Mouse (Mus musculus) thymus, postnatal 4 days (tissue): ENCODE measurements around the gene Slc46a2.

ENCODE experiments used
- DNase-seq: peaks from one replicate; pipeline ENCODE4 v3.0.0; 2021

The Slc46a2 gene

GRCm38 (mm10) chr4:59914608-59915403 lies at the start of gene Slc46a2:
TSS of gene Slc46a2 (minus strand) at chr4:59915056.
- no peak for DNase-seq

DNA sequence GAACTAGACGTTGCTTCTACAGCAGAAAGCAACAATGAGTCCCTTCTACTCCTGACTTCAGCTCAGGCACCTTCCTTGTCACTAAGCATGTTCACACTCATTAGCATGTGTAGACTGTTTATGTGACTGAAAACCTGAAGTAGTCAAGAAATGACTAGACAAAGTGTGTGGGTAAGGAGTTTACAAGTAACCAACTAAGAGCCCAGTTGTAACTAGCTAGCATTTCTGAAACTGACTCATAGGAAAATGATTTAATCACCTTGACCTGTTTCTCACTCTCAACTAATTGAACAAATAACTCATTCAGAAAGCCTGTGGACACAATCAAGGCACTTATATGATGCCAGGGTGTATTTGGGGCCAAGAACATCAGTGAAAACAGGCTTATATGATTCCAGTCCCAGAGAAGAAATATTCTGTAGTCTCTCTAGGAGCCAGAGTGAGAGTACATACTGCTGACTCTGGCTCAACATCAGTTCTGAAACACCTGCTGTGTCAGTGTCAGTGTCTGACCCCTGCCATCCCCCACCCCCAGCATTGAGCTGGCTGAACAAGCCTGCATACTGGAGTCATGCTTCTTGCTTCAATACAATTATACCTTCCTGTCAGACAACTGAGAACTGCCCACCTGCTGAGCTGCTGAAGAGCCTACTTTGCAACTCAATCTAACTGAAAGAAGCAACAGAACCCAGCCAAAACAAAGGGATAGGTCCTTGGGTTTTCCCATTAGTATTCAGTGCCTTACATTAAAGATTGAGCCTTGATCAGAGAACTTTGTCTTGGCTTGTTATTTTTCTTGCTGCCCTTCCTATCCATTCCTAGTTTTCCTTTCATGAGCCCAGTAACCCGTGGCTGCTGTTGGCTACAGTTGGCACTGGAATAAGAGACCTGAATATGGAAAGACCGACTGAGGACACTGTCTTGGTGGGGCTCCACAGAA lies 48.8 kb upstream of the Slc46a2 start, which contains the start of gene Mup6:
Gene Mup6 (plus strand): TSS at position 890 of the 940 bp plus-strand sequence.
- DNase-seq: no peak

DNA sequence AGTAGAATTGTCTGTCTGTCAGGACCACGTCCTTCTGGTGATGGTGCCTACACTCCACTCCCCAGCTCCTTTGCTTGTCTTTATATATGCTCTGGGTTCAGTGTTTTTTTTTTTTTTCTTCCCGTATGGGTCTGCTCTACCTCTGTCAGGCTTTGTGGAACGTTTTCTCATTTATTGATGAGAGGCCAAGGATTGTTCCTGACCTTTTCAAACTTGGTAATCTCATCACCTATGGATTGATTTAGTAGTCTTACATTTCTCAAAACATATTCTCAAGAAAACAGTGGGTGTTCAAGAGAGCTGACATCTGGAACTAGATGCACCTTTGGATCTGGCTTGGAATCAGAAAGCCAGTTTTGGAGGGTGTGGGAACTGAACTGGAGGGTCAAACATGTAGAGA lies 45.8 kb upstream of the Slc46a2 start, which contains the start of gene Mup4:
Gene Mup4 (minus strand): TSS at position 101 of the 400 bp plus-strand sequence.
- no peak for DNase-seq

- no peak for DNase-seq
Observed at GRCm38 (mm10) chr4:59937543-59937942, 22.7 kb upstream of the Slc46a2 start.

DNA sequence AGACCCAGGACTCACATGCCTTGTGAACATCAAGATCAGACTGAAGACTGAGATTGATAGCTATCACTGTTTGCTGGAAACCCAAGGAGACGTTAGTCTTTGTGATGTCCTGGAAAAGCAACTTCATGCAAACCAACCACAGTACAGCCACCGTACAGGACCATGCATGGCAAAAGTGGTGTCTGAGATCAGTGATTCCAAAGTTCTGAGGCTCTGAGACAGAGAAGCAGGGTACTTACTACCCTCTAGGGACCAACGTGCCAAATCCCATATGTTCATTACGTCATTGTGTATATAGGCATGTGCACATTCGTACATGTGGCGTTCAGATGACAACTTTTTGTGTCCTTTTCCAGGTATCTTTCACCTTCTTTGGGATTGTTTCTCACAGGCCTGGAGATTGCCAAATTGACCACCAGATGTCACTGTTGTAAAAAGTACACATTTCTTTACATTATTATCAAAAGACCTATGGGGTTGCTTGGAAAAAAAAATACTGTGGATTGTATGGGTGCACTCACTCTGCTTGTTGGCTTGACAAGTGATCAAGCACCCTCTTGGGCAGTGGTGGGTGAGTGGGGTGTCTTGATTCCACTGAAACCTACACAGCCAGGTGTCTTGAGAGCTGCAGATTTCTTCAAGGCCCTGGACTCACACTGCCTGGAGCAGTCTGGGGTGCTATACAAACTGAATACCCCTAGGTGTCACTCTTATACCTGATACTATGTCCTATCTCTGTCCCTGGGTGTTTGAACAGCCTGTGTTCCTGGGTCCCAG lies 17.8 kb upstream of the Slc46a2 start:
- peak; percentile 34 for DNase-seq

DNA sequence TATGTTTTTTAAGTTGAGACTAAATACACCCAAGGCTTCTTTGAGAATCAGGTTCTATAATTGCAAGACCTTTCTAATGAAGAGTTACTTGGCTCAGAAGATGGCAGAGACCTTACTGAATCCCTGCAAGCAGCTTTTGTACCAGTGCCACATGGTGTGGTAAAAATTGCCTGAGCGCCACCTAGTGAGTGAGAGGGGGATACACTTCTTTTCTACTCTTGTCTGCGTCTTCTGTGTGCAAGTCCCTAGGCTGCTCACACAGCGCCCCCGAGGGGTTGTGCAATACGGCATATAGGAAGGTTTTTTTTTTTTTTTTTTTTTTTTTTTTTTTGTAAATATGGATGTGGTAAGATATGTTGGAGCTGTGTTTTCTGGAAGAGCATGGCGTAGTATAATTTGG lies 13.5 kb upstream of the Slc46a2 start:
- DNase-seq: peak; percentile 92

DNA sequence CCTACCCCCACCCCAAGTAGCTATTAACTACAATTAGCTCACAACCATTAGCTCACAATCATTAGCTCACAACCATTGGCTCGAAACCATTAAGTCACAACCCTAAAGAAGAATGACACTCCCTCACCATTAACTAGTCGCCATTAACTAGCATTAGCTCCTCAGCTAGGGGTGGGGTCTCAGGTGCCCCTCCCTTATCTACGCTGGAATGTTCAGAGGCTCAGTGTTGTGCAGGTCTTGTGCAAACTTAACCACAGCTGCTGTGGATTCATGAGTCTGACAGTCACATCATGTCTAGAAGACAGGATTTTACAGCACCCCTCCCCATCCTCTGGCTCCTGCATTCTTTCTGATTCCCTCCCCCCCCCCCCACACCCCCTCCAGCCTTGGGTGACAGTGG lies 12.8 kb upstream of the Slc46a2 start:
- no peak for DNase-seq

DNA sequence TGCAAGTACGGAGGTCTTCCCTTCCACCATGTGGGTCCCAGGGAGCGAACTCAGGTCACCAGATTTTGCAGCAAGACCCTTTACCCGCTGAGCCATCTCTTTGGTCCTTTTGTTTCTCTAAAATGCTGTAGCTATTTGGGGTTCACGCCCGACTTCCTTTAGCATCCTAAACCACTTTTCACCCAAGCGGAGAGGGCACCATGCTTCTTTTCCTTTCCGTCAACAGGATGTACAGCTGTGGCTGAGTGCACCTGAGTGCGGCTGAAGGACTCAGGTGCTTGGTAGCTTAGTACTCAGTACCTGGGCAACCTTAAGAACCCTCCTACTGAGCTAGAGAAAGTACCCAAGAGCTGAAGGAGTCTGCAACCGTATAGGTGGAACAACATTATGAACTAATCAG lies 10.2 kb upstream of the Slc46a2 start:
- DNase-seq: peak; percentile 32

GRCm38 (mm10) chr4:59917966-59918365 lies 3.1 kb upstream of the Slc46a2 start:
- no peak for DNase-seq

DNA sequence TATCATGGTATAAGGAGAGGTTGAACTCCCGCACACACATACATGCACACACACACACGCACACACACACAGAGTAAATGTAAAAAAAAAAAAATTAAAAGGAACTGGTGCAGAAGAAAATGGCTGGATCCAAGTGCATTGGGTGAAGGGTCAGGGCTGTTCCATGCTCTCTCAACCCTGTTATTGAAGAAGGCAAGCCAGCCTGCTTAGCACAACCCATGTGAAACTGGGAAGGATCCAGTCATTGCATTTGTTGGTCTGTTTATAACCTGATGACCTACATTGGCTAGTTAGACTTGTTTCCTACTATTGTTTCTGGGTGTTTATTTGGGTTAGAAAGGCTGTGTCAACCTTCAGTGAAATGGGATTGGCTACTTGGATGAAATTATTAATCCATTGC lies 6.1 kb downstream of the Slc46a2 start:
- DNase-seq: no peak

GRCm38 (mm10) chr4:59907657-59908230 lies 7.1 kb downstream of the Slc46a2 start:
- DNase-seq: no peak

GRCm38 (mm10) chr4:59907092-59907491 lies 7.8 kb downstream of the Slc46a2 start:
- DNase-seq: no peak

DNA sequence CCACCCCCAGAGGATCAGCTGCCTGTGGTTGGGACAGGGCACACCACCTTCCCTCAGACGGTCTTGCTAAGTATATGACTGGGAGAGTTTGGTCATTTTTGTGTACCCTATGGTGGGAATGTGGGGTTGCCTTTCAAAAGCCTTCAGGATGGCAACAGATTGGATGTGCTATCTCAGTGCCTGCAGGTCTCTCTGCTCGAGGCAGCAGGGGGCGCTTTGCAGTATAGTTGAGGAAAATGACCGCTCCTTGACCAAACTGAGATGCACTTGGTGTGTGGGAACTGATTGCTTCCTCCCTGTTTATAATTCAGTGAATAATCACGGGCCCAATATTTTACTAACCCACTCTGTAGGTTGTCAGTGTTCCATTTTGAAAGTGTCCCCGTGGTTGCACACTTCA lies 12.3 kb downstream of the Slc46a2 start:
- DNase-seq: peak; percentile 73

DNA sequence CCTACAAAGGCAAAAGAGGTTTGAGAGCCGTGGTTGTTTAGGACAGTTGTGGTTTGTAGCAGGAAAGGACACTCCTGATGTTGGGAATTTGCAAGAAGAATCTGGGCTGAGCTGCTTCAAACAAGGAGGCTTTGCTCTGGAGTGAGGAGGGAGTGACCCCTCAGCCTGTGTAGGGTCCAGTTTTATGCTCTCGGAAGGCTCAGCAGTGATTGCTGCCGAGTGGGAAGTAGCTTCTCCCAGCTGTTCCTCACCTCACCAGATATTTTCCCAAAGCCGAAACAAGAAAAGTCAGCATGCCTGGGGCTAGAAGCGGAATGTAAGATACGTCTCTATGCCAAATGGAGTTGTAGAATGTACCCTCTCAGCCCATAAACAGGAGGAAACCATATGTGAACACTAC lies 13.0 kb downstream of the Slc46a2 start:
- no peak for DNase-seq

GRCm38 (mm10) chr4:59898521-59898919 lies 16.3 kb downstream of the Slc46a2 start:
- no peak for DNase-seq

DNA sequence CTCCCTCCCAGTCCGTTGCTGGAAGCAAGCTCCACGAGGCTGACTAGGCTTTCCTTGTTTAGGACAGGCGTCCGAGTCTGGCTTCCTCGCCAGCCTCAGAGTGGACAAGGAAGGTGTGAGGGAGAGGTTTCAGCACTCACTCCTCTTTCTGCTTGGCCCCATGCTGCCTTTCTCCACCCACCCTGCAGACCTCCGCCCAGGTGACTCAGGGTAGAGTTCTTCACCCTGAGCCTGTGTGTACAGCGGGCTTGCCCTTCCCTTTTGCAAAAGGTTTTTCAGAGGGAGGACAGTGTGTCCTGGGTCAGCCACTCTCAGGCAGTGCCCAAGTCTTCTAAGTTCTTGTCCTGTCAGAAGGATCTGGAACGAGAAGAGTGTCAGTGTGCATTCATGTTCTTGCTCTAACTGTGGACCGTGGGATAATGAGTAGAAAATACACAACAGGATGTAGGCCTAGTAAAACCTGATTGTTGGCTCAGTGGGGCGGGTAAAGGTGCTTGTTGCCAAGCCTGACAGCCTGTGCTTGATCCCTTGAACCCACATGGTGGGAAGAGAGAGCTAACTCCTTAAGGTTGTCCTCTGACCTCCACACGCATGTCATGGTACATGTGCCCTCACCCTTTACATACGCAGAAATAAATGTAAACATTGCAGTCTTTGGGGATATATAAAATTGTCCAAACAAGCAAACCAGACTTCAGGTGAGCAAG lies 16.9 kb downstream of the Slc46a2 start:
- DNase-seq: no peak

DNA sequence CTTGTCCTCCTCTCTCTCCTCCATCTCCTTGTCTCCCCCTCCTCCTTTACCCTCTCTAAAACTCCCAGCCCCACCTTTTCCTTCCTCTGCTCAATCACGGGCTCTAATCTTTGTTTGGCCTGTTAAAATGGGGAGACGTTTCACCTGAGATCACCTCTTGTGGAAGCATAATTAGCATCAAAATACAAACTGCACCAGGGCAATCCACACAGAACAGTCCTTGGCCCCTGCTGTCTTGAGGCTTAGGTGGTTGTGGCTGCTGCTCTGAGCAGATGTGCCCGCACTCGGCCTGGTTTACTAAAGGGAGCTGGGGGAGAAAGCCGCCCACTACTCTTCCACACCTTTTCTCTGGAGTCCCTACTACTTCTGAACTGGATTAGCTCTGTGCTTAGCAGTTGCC lies 18.9 kb downstream of the Slc46a2 start:
- no peak for DNase-seq

DNA sequence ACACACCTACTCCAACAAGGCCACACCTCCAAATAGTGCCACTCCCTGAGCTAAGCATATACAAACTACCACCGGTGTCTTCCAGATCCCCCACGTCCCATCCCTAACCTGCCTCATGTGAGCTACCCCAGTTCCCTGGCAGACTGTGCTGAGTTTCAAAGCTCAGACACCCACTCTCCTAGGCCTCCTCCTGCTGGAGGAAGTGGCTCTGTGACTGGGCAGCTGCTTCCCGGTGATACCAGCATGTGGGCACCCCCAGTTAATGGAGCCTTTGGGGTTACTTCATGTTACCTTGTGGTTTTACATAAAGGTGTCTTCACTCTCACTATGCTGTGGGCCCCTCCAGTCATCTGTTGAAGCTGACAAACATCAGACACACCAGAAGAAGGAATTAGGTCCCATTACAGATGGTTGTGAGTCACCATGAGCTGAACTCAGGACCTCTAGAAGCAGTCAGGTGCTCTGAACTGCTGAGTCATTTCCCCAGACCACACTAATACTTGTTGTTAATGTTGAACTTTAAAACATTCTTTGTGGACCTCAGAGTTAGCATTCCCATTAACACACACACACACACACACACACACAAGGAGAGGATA lies 19.8 kb downstream of the Slc46a2 start:
- DNase-seq: peak; percentile 21

- DNase-seq: no peak
Observed at GRCm38 (mm10) chr4:59894415-59894814, 20.4 kb downstream of the Slc46a2 start.

DNA sequence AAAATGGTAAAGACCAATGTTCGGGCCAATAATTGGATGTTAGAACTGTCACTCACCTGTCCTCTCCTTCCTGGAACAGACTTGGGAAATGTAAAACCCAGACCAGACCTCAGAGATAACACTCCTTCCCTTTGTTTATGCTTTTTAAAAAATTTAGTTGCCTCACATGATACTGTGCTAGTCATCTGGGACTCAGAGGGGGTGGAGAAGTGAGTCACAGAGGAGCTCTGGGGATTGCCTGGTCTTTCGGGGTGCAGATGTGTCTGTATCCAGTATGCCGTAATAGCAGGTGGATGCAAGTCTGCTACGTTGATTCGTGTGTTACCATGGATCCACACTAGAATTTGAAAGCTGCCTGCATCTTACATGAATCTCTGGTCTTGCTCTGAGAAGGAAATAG lies 22.1 kb downstream of the Slc46a2 start:
- no peak for DNase-seq

- DNase-seq: no peak
Observed at GRCm38 (mm10) chr4:59891723-59892416, 23.0 kb downstream of the Slc46a2 start.
